Mouse (Mus musculus) CH12.LX (cell line): ENCODE data around the gene Zc3h10. TPM values are rescaled to one million over a fixed set of nuclear protein-coding genes. Genes with fewer than 3 reads are reported as not detected.

Source experiments
- DNase-seq: peaks from one replicate; pipeline ENCODE4 v3.0.0-alpha.2; 2013; ENCODE audit errors: extremely low read depth
- H3K27ac ChIP-seq: 2 replicates; pipeline ENCODE4 v1.5.1; 2012; ENCODE audit warnings: low read depth, mild to moderate bottlenecking, control low read depth, moderate library complexity; ENCODE audit not compliant: insufficient read depth
- H3K27me3 ChIP-seq: replicated peaks from 2 replicates; pipeline ENCODE3; 2012; ENCODE audit warnings: inconsistent platforms
- H3K36me3 ChIP-seq, 2 experiments: replicated peaks in 1 of 2; 2 replicates each; pipeline versions ENCODE3 to v1.6.1; 2012; ENCODE audit warnings: inconsistent platforms in 1 of 2, low read length in 1 of 2, mild to moderate bottlenecking in 1 of 2, mixed read lengths in 1 of 2, moderate library complexity in 1 of 2; ENCODE audit not compliant: control insufficient read depth in 1 of 2, insufficient read depth in 1 of 2
- H3K4me1 ChIP-seq, 2 experiments: 2 replicates each; pipeline ENCODE4 v1.6.1; 2012; ENCODE audit warnings: inconsistent platforms in 1 of 2, moderate library complexity in 1 of 2; ENCODE audit not compliant: insufficient read depth in 2 of 2, control insufficient read depth in 1 of 2
- H3K4me2 ChIP-seq: 2 replicates; pipeline ENCODE4 v1.6.1; 2012; ENCODE audit warnings: low read depth, mild to moderate bottlenecking, control low read depth; ENCODE audit not compliant: poor library complexity, insufficient read depth, severe bottlenecking
- H3K4me3 ChIP-seq, 3 experiments: fragments of 150-350 bp in 1 of 3; sonication (generic) in 1 of 3; replicated peaks in 1 of 3; 2 replicates each; pipeline versions ENCODE3 to v1.5.1; 2011 to 2012; ENCODE audit warnings: low read depth in 2 of 3, low read length in 2 of 3, mild to moderate bottlenecking in 2 of 3, moderate library complexity in 2 of 3, control low read depth in 1 of 3, improper control_type of control experiment in 1 of 3, inconsistent platforms in 1 of 3, mixed read lengths in 1 of 3; ENCODE audit not compliant: poor library complexity in 1 of 3
- H3K79me2 ChIP-seq: replicated peaks from 2 replicates; pipeline ENCODE4 v1.6.1; 2012; ENCODE audit warnings: mild to moderate bottlenecking, moderate library complexity; ENCODE audit not compliant: control insufficient read depth, poor library complexity, insufficient read depth, severe bottlenecking; ENCODE audit errors: extremely low read depth
- H3K9ac ChIP-seq: 2 replicates; pipeline ENCODE4 v1.6.1; 2012; ENCODE audit warnings: low read depth, mild to moderate bottlenecking, control low read depth, moderate library complexity; ENCODE audit not compliant: insufficient read depth
- H3K9me3 ChIP-seq: replicated peaks from 2 replicates; pipeline ENCODE3; 2012; ENCODE audit warnings: low read length, inconsistent platforms, mixed read lengths
- BHLHE40 ChIP-seq: IDR thresholded peaks from 2 replicates; pipeline ENCODE4 v1.6.1; 2011; ENCODE audit warnings: mild to moderate bottlenecking, low read depth, low read length, improper control_type of control experiment
- CHD1 ChIP-seq: IDR thresholded peaks from 2 replicates; pipeline ENCODE4 v1.6.1; 2012; ENCODE audit warnings: low read depth, low read length, improper control_type of control experiment, inconsistent platforms
- CHD2 ChIP-seq: IDR thresholded peaks from 2 replicates; pipeline ENCODE4 v1.6.1; 2011; ENCODE audit warnings: low read length, improper control_type of control experiment
- CTCF ChIP-seq, 2 experiments: IDR thresholded peaks in 1 of 2; conservative IDR thresholded peaks in 1 of 2; 2 replicates each; pipeline ENCODE4 v1.5.1; 2011 to 2012; ENCODE audit warnings: low read depth in 2 of 2, low read length in 2 of 2, improper control_type of control experiment in 1 of 2, inconsistent platforms in 1 of 2, mild to moderate bottlenecking in 1 of 2, moderate library complexity in 1 of 2
- ELF1 ChIP-seq: IDR thresholded peaks from 2 replicates; pipeline ENCODE4 v1.6.1; 2014; ENCODE audit warnings: low read depth, mild to moderate bottlenecking, inconsistent platforms, low read length, improper control_type of control experiment
- EP300 ChIP-seq: IDR thresholded peaks from 2 replicates; pipeline ENCODE4 v1.6.1; 2011; ENCODE audit warnings: low read length, improper control_type of control experiment
- GABPA ChIP-seq: IDR thresholded peaks from 2 replicates; pipeline ENCODE4 v1.6.1; 2012; ENCODE audit warnings: low read depth, low read length, improper control_type of control experiment, inconsistent platforms; ENCODE audit not compliant: insufficient replicate concordance
- HCFC1 ChIP-seq: IDR thresholded peaks from 2 replicates; pipeline ENCODE4 v1.6.1; 2012; ENCODE audit warnings: low read depth, mild to moderate bottlenecking, inconsistent platforms, low read length, improper control_type of control experiment
- IRF4 ChIP-seq: IDR thresholded peaks from 2 replicates; pipeline ENCODE4 v1.6.1; 2014; ENCODE audit warnings: low read depth, mild to moderate bottlenecking, inconsistent platforms, low read length, improper control_type of control experiment
- JUN ChIP-seq: IDR thresholded peaks from 2 replicates; pipeline ENCODE4 v1.6.1; 2011; ENCODE audit warnings: low read depth, mild to moderate bottlenecking, low read length, improper control_type of control experiment, moderate library complexity; ENCODE audit not compliant: insufficient read depth
- KAT2A ChIP-seq: IDR thresholded peaks from 2 replicates; pipeline ENCODE4 v1.6.1; 2012; ENCODE audit warnings: low read length, improper control_type of control experiment, inconsistent platforms; ENCODE audit not compliant: insufficient replicate concordance
- MAZ ChIP-seq: IDR thresholded peaks from 2 replicates; pipeline ENCODE4 v1.6.1; 2012; ENCODE audit warnings: low read depth, mild to moderate bottlenecking, inconsistent platforms, low read length, improper control_type of control experiment, moderate library complexity
- MEF2A ChIP-seq: IDR thresholded peaks from 2 replicates; pipeline ENCODE4 v1.6.1; 2014; ENCODE audit warnings: low read depth, mild to moderate bottlenecking, inconsistent platforms, low read length, improper control_type of control experiment, borderline replicate concordance
- MXI1 ChIP-seq: IDR thresholded peaks from 2 replicates; pipeline ENCODE4 v1.6.1; 2011; ENCODE audit warnings: mild to moderate bottlenecking, low read depth, low read length, improper control_type of control experiment
- MYC ChIP-seq: IDR thresholded peaks from 2 replicates; pipeline ENCODE4 v1.6.1; 2011; ENCODE audit warnings: low read depth, mild to moderate bottlenecking, improper control_type of control experiment, low read length
- NELFE ChIP-seq: IDR thresholded peaks from 2 replicates; pipeline ENCODE4 v1.6.1; 2011; ENCODE audit warnings: low read depth, low read length, improper control_type of control experiment
- NRF1 ChIP-seq: IDR thresholded peaks from 2 replicates; pipeline ENCODE4 v1.6.1; 2014; ENCODE audit warnings: low read depth, mild to moderate bottlenecking, inconsistent platforms, low read length, improper control_type of control experiment, moderate library complexity
- POLR2A ChIP-seq: IDR thresholded peaks from 2 replicates; pipeline ENCODE4 v1.6.1; 2011; ENCODE audit warnings: low read depth, mild to moderate bottlenecking, improper control_type of control experiment, low read length
- POLR2AphosphoS2 ChIP-seq: IDR thresholded peaks from 2 replicates; pipeline ENCODE4 v1.6.1; 2011; ENCODE audit warnings: low read depth, low read length, improper control_type of control experiment
- RAD21 ChIP-seq: IDR thresholded peaks from 2 replicates; pipeline ENCODE4 v1.6.1; 2011; ENCODE audit warnings: low read depth, mild to moderate bottlenecking, low read length, improper control_type of control experiment, moderate library complexity
- RCOR1 ChIP-seq: conservative IDR thresholded peaks from 2 replicates; pipeline ENCODE4 v1.6.1; 2012; ENCODE audit warnings: low read depth, mild to moderate bottlenecking, inconsistent platforms, low read length, improper control_type of control experiment
- SIN3A ChIP-seq: IDR thresholded peaks from 2 replicates; pipeline ENCODE4 v1.6.1; 2012; ENCODE audit warnings: low read length, improper control_type of control experiment, inconsistent platforms
- SMC3 ChIP-seq: IDR thresholded peaks from 2 replicates; pipeline ENCODE4 v1.6.1; 2011; ENCODE audit warnings: low read depth, low read length, improper control_type of control experiment
- TBP ChIP-seq: conservative IDR thresholded peaks from 2 replicates; pipeline ENCODE4 v1.6.1; 2011; ENCODE audit warnings: low read depth, low read length, improper control_type of control experiment
- TCF12 ChIP-seq: IDR thresholded peaks from 2 replicates; pipeline ENCODE4 v1.6.1; 2014; ENCODE audit warnings: low read depth, mild to moderate bottlenecking, inconsistent platforms, low read length, improper control_type of control experiment
- UBTF ChIP-seq: IDR thresholded peaks from 2 replicates; pipeline ENCODE4 v1.6.1; 2012; ENCODE audit warnings: low read depth, mild to moderate bottlenecking, inconsistent platforms, low read length, improper control_type of control experiment, moderate library complexity
- USF1 ChIP-seq: IDR thresholded peaks from 2 replicates; pipeline ENCODE4 v1.6.1; 2014; ENCODE audit warnings: low read depth, mild to moderate bottlenecking, inconsistent platforms, low read length, improper control_type of control experiment
- USF2 ChIP-seq: conservative IDR thresholded peaks from 2 replicates; pipeline ENCODE4 v1.6.1; 2011; ENCODE audit warnings: low read depth, low read length, improper control_type of control experiment
- ZC3H11A ChIP-seq: IDR thresholded peaks from 2 replicates; pipeline ENCODE4 v1.6.1; 2012; ENCODE audit warnings: low read depth, mild to moderate bottlenecking, inconsistent platforms, low read length, improper control_type of control experiment
- ZMIZ1 ChIP-seq: IDR thresholded peaks from 2 replicates; pipeline ENCODE4 v1.6.1; 2012; ENCODE audit warnings: low read depth, mild to moderate bottlenecking, inconsistent platforms, low read length, improper control_type of control experiment
- dilution Hi-C: fragments of 300-500 bp; cut with MboI; formaldehyde crosslinking; loops from 2 replicates; pipeline ENCODE4 v1.14.3; 2020; ENCODE audit warnings: low sequenced_read_pairs; ENCODE audit not compliant: extremely low pct_unique_long_range_greater_than_20kb, extremely low pct_ligation_motif_present
- in situ Hi-C: fragments of 300-500 bp; cut with MboI; formaldehyde crosslinking; loops from 3 replicates; pipeline ENCODE4 v1.14.3; 2019; ENCODE audit warnings: low sequenced_read_pairs, low pct_ligation_motif_present, low pct_unique_long_range_greater_than_20kb, mixed read lengths
- polyA plus RNA-seq: library from polyadenylated mRNA; unstranded; fragments of >175 nt; gene quantifications from 2 replicates; pipeline ENCODE4 v1.2.1, GENCODE M21; 2012; ENCODE audit warnings: low read depth; ENCODE audit not compliant: insufficient read length
- total RNA-seq, 2 experiments: library from RNA; depleted of rRNA; stranded (reverse); fragments of 300-350 nt in 1 of 2; fragments of >200 nt in 1 of 2; gene quantifications; 2 replicates each; pipeline ENCODE4 v1.2.3; 2012 to 2014

Gene Zc3h10
- 19.9 and 20.9 TPM in 2 replicates for total RNA-seq (2012; rRNA removed)
- 16.2 TPM in 2 replicates for total RNA-seq (2014; rRNA removed)
- polyA plus RNA-seq: 14.4 and 14.6 TPM in 2 replicates

GRCm38 (mm10) chr10:128547361-128548032, at the start of gene Zc3h10:
TSS of gene Zc3h10 (minus strand) at chr10:128547774.
- Histone ChIP-seq H3K4me3 (peak within 1 kb of the TSS; percentile 77 to 90 (median 79)), H3K4me1 (peaks cover 13 to 39% of the 10 kb centered on the region in 2 experiments), H3K27me3 (no peaks in the 10 kb centered on the region), H3K4me2 (peak within 1 kb of the TSS; percentile 93), H3K9me3 (no peaks in the 10 kb centered on the region), H3K36me3 (peaks cover 32 to 38% of the 10 kb centered on the region in 2 experiments), H3K27ac (peak within 1 kb of the TSS; percentile 85), H3K9ac (peak within 1 kb of the TSS; percentile 99), H3K79me2 (peaks cover 18% of the 10 kb centered on the region)
- dilution Hi-C loops (no loop called here), in situ Hi-C loops (no loop called here)
- DNase-seq: peak; percentile 99
- peak; percentile 71 for TF ChIP-seq NRF1
- peak; percentile 66; the same call in 1 of the 2 replicates for TF ChIP-seq TCF12
- peak; percentile 45; the same call in 1 of the 2 replicates for TF ChIP-seq UBTF
- TF ChIP-seq POLR2AphosphoS2: peak; percentile 100
- TF ChIP-seq ZC3H11A: no peak
- peak; percentile 95 for TF ChIP-seq HCFC1
- peak; percentile 3; the same call in 1 of the 2 replicates for TF ChIP-seq BHLHE40
- peak; percentile 72; the same call in 1 of the 2 replicates for TF ChIP-seq TBP
- peak; percentile 83 for TF ChIP-seq CHD2
- no peak for TF ChIP-seq MYC
- TF ChIP-seq MXI1: peak; percentile 93
- peak; percentile 99 for TF ChIP-seq ELF1
- TF ChIP-seq CHD1: no peak
- no peak for TF ChIP-seq RCOR1
- 0 out of 2 replicates have a peak, but pooled peaks have one; percentile 45 for TF ChIP-seq EP300
- TF ChIP-seq USF1: peak; percentile 44
- peak; percentile 97 for TF ChIP-seq SIN3A
- TF ChIP-seq ZMIZ1: peak; percentile 95
- TF ChIP-seq GABPA: no peak; the same call in none of the 2 replicates
- TF ChIP-seq IRF4: peak; percentile 82
- no peak; the same call in 1 of the 2 replicates for TF ChIP-seq USF2
- TF ChIP-seq CTCF (conservative IDR thresholded peaks at IDR 0.05 in 1 of 2, IDR thresholded peaks at IDR 0.05 in 1 of 2; ENCODE audit: low read depth in 2 of 2, low read length in 2 of 2): peak in 1 of 2 experiments; percentile 45; a peak in 2 of 4 replicates
- peak; percentile 95 for TF ChIP-seq POLR2A
- no peak for TF ChIP-seq JUN
- TF ChIP-seq KAT2A: peak; percentile 91; the same call in 1 of the 2 replicates
- TF ChIP-seq RAD21: no peak
- TF ChIP-seq SMC3: peak; percentile 9; the same call in 1 of the 2 replicates
- peak; percentile 72; the same call in 1 of the 2 replicates for TF ChIP-seq MAZ
- TF ChIP-seq MEF2A: peak; percentile 55; the same call in 1 of the 2 replicates
- 0 out of 2 replicates have a peak, but pooled peaks have one; percentile 23 for TF ChIP-seq NELFE
